Mouse (Mus musculus): ENCODE results near the gene Npm1.

Npm1 gene

GRCm38 (mm10) chr11:33110111-33110510 lies 52.9 kb downstream of the Npm1 start:
- Histone ChIP-seq H3K36me3 (ENCODE audit: insufficient read depth, low read length) (no peaks in the 10 kb centered on the region), H3K4me3 (replicated peaks; ENCODE audit: low read length) (no peak overlapping the region), H3K4me1 (replicated peaks; ENCODE audit: low read depth, low read length) (peaks cover 35% of the 10 kb centered on the region), H3K27me3 (ENCODE audit: insufficient read depth, low read length) (peaks cover 67% of the 10 kb centered on the region), H3K9me3 (ENCODE audit: low read length) (no peaks in the 10 kb centered on the region)
- TF ChIP-seq POU5F1 (IDR thresholded peaks at IDR 0.05; ENCODE audit: borderline replicate concordance, low read length) = no peak
- no peak for TF ChIP-seq NANOG (IDR thresholded peaks at IDR 0.05; ENCODE audit: borderline replicate concordance, low read length)
- no peak for TF ChIP-seq CTCF (conservative IDR thresholded peaks at IDR 0.05; ENCODE audit: low read length)

GRCm38 (mm10) chr11:33107540-33107939 lies 55.5 kb downstream of the Npm1 start:
- Histone ChIP-seq H3K27me3 (ENCODE audit: insufficient read depth, low read length) (peaks cover 48% of the 10 kb centered on the region), H3K9me3 (ENCODE audit: low read length) (no peaks in the 10 kb centered on the region), H3K4me3 (replicated peaks; ENCODE audit: low read length) (no peak overlapping the region; the same call in 1 of the 2 replicates), H3K4me1 (replicated peaks; ENCODE audit: low read depth, low read length) (peaks cover 34% of the 10 kb centered on the region), H3K36me3 (ENCODE audit: insufficient read depth, low read length) (no peaks in the 10 kb centered on the region)
- TF ChIP-seq NANOG (IDR thresholded peaks at IDR 0.05; ENCODE audit: borderline replicate concordance, low read length) (peak; percentile 84; the same call in 1 of the 2 replicates), CTCF (conservative IDR thresholded peaks at IDR 0.05; ENCODE audit: low read length) (no peak), POU5F1 (IDR thresholded peaks at IDR 0.05; ENCODE audit: borderline replicate concordance, low read length) (no peak)

GRCm38 (mm10) chr11:33104911-33105316 lies 58.1 kb downstream of the Npm1 start:
- no peak overlapping the region for H3K4me3 ChIP-seq (replicated peaks; ENCODE audit: low read length)
- no peaks in the 10 kb centered on the region for H3K36me3 ChIP-seq (ENCODE audit: insufficient read depth, low read length)
- H3K9me3 ChIP-seq (ENCODE audit: low read length) = no peaks in the 10 kb centered on the region
- peaks cover 37% of the 10 kb centered on the region for H3K27me3 ChIP-seq (ENCODE audit: insufficient read depth, low read length)
- peaks cover 49% of the 10 kb centered on the region for H3K4me1 ChIP-seq (replicated peaks; ENCODE audit: low read depth, low read length)
- TF ChIP-seq NANOG (IDR thresholded peaks at IDR 0.05; ENCODE audit: borderline replicate concordance, low read length) (no peak), POU5F1 (IDR thresholded peaks at IDR 0.05; ENCODE audit: borderline replicate concordance, low read length) (no peak), CTCF (conservative IDR thresholded peaks at IDR 0.05; ENCODE audit: low read length) (no peak)

GRCm38 (mm10) chr11:33103291-33103943 lies 59.6 kb downstream of the Npm1 start:
- no peaks in the 10 kb centered on the region for H3K9me3 ChIP-seq (ENCODE audit: low read length)
- TF ChIP-seq NANOG (IDR thresholded peaks at IDR 0.05; ENCODE audit: borderline replicate concordance, low read length) (no peak), CTCF (conservative IDR thresholded peaks at IDR 0.05; ENCODE audit: low read length) (no peak), POU5F1 (IDR thresholded peaks at IDR 0.05; ENCODE audit: borderline replicate concordance, low read length) (no peak)
- no peaks in the 10 kb centered on the region for H3K36me3 ChIP-seq (ENCODE audit: insufficient read depth, low read length)
- peaks cover 48% of the 10 kb centered on the region for H3K4me1 ChIP-seq (replicated peaks; ENCODE audit: low read depth, low read length)
- peaks cover 28% of the 10 kb centered on the region for H3K27me3 ChIP-seq (ENCODE audit: insufficient read depth, low read length)
- H3K4me3 ChIP-seq (replicated peaks; ENCODE audit: low read length) = no peak overlapping the region
